Mouse (Mus musculus) ES-E14 (cell line): Measurements from ENCODE around the gene Rbm28. TPM values are rescaled to one million over a fixed set of nuclear protein-coding genes. Genes with fewer than 3 reads are reported as not detected.
A peak's percentile ranks its signal among the peaks of the same experiment; 100 is the strongest.

Source experiments
- DNase-seq: peaks from one replicate; pipeline ENCODE4 v3.0.0-alpha.2; 2013; ENCODE audit warnings: low read depth, low spot score
- H3K27ac ChIP-seq: 2 replicates; pipeline ENCODE4 v1.5.1; 2012; ENCODE audit warnings: low read depth, mild to moderate bottlenecking, low read length, moderate library complexity, mixed read lengths; ENCODE audit not compliant: poor library complexity, insufficient read depth, severe bottlenecking
- H3K36me3 ChIP-seq: 2 replicates; pipeline ENCODE4 v1.6.1; 2012; ENCODE audit warnings: mild to moderate bottlenecking, low read length, moderate library complexity, mixed read lengths; ENCODE audit not compliant: control insufficient read depth, poor library complexity, insufficient read depth, severe bottlenecking
- H3K4me1 ChIP-seq, 2 experiments: fragments of 150-350 bp in 1 of 2; sonication (generic) in 1 of 2; 2 replicates each; pipeline ENCODE4 v1.6.1; 2012; ENCODE audit warnings: low read length in 2 of 2, mild to moderate bottlenecking in 1 of 2, mixed read lengths in 1 of 2; ENCODE audit not compliant: control insufficient read depth in 2 of 2, insufficient read depth in 2 of 2, poor library complexity in 1 of 2
- H3K4me3 ChIP-seq, 2 experiments: fragments of 150-350 bp in 1 of 2; sonication (generic) in 1 of 2; 2 replicates each; pipeline ENCODE4 v1.5.1; 2012; ENCODE audit warnings: low read length in 2 of 2, low read depth in 1 of 2, mild to moderate bottlenecking in 1 of 2, mixed read lengths in 1 of 2; ENCODE audit not compliant: insufficient read depth in 1 of 2, poor library complexity in 1 of 2, severe bottlenecking in 1 of 2
- H3K9ac ChIP-seq: 2 replicates; pipeline ENCODE4 v1.6.1; 2012; ENCODE audit warnings: low read depth, mild to moderate bottlenecking, low read length, mixed read lengths; ENCODE audit not compliant: poor library complexity, insufficient read depth, severe bottlenecking
- H3K9me3 ChIP-seq: fragments of 150-350 bp; sonication (generic); 2 replicates; pipeline ENCODE4 v1.6.1; 2012; ENCODE audit warnings: low read depth, mild to moderate bottlenecking, low read length; ENCODE audit not compliant: control insufficient read depth, insufficient read depth
- CHD2 ChIP-seq: IDR thresholded peaks from 2 replicates; pipeline ENCODE4 v1.6.1; 2014; ENCODE audit warnings: mild to moderate bottlenecking, low read depth, low read length, inconsistent platforms
- HCFC1 ChIP-seq: IDR thresholded peaks from 2 replicates; pipeline ENCODE4 v1.6.1; 2012; ENCODE audit warnings: low read length, inconsistent platforms, borderline replicate concordance; ENCODE audit not compliant: insufficient read depth
- MAFK ChIP-seq: IDR thresholded peaks from 2 replicates; pipeline ENCODE4 v1.6.1; 2014; ENCODE audit warnings: mild to moderate bottlenecking, low read depth, low read length, inconsistent platforms; ENCODE audit not compliant: insufficient read depth
- ZC3H11A ChIP-seq: IDR thresholded peaks from 2 replicates; pipeline ENCODE4 v1.6.1; 2012; ENCODE audit warnings: low read depth, mild to moderate bottlenecking, inconsistent platforms, low read length, borderline replicate concordance
- ZNF384 ChIP-seq: IDR thresholded peaks from 2 replicates; pipeline ENCODE4 v1.6.1; 2012; ENCODE audit warnings: low read depth, low read length, inconsistent platforms
- in situ Hi-C, 2 experiments: fragments of 600-800 bp; cut with MboI; formaldehyde crosslinking; loops; one replicate each; pipeline ENCODE4 v1.15.1; 2025; ENCODE audit warnings: low sequenced_read_pairs in 2 of 2, inconsistent platforms in 1 of 2; ENCODE audit not compliant: unreplicated experiment in 2 of 2
- total RNA-seq: library from RNA; depleted of rRNA; stranded (reverse); fragments of 300-350 nt; gene quantifications from 2 replicates; pipeline ENCODE4 v1.2.3, GENCODE M21; 2012

Rbm28 gene
- total RNA-seq, 1 experiment, result 58.1 TPM

DNA sequence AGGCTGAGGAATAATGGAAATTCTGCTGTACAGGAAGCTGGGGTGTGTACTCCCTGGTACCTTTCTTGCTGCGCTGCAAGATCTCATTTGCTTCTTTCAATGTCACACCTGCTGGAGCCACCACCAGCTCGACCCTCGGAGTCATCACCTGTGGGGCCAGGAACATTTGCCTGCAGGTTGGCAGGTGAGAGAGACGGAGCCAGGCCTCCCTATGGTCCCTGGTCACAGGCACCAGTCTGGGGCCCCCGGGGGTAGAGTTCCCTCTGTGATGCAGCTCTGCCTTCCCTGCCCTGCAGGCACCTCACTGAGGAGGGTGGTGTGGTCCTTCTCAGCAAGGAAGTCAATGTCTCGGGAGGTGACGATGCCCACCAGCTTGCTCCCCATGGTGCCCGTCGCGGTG, 41.2 kb upstream of the Rbm28 start:
- Histone ChIP-seq H3K9me3 (no peaks in the 10 kb centered on the region), H3K9ac (no peak overlapping the region), H3K4me3 (no peak overlapping the region), H3K4me1 (peaks cover 4 to 6% of the 10 kb centered on the region in 2 experiments; a peak in 1 of 4 replicates), H3K27ac (no peak overlapping the region), H3K36me3 (peaks cover 40% of the 10 kb centered on the region)
- TF ChIP-seq ZNF384, result no peak
- no peak for TF ChIP-seq CHD2
- no peak for TF ChIP-seq ZC3H11A
- TF ChIP-seq HCFC1, result no peak
- TF ChIP-seq MAFK, result no peak
- in situ Hi-C loops, result no loop called here
- DNase-seq, result no peak

- H3K36me3 ChIP-seq, result peaks cover 43% of the 10 kb centered on the region
- H3K9ac ChIP-seq, result peak overlapping the region; percentile 55; the same call in 1 of the 2 replicates
- in situ Hi-C loops, result no loop called here
- peaks cover 3 to 4% of the 10 kb centered on the region in 2 experiments; a peak in 1 of 4 replicates for H3K4me1 ChIP-seq
- TF ChIP-seq CHD2, result no peak
- peak; percentile 54; the same call in 1 of the 2 replicates for TF ChIP-seq ZC3H11A
- TF ChIP-seq HCFC1, result 0 out of 2 replicates have a peak, but pooled peaks have one; percentile 20
- H3K4me3 ChIP-seq, result peak overlapping the region; percentile 39 to 42; a peak in 3 of 4 replicates
- no peaks in the 10 kb centered on the region for H3K9me3 ChIP-seq
- DNase-seq, result peak; percentile 80
- no peak overlapping the region for H3K27ac ChIP-seq
These were observed 40.3 kb upstream of the Rbm28 start for GRCm38 (mm10) chr6:29204932-29205614.

- in situ Hi-C loops, result no loop called here
- H3K36me3 ChIP-seq, result peaks cover 43% of the 10 kb centered on the region
- H3K9ac ChIP-seq, result no peak overlapping the region
- H3K9me3 ChIP-seq, result no peaks in the 10 kb centered on the region
- TF ChIP-seq ZC3H11A (no peak), CHD2 (no peak), ZNF384 (no peak), HCFC1 (no peak), MAFK (no peak)
- H3K4me3 ChIP-seq, result no peak overlapping the region
- H3K27ac ChIP-seq, result no peak overlapping the region
- DNase-seq, result no peak
- H3K4me1 ChIP-seq, result peaks cover 3 to 4% of the 10 kb centered on the region in 2 experiments; a peak in 1 of 4 replicates
These were observed 39.2 kb upstream of the Rbm28 start for GRCm38 (mm10) chr6:29203861-29204585.

DNA sequence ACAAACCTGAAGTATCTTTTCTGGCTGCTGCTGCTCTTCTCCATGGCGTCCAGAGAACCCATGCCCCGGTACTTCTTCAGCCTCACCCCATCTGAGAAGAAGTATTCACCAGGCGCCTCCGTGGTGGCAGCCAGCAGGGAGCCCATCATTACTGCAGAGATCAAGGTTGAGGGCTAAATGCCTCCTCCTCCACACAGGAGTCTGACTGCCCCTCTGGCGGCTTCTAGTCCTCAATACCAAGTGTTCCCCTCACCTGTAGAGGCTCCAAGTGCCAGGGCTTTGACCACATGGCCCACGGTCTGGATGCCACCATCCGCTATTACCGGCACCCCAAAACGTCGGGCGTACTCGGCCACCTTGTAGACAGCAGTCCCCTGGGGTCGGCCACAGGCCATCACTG, 38.3 kb upstream of the Rbm28 start:
- no peaks in the 10 kb centered on the region for H3K9me3 ChIP-seq
- peaks cover 43% of the 10 kb centered on the region for H3K36me3 ChIP-seq
- H3K4me1 ChIP-seq, result peaks cover 4 to 6% of the 10 kb centered on the region in 2 experiments; a peak in 1 of 4 replicates
- in situ Hi-C loops, result no loop called here
- H3K27ac ChIP-seq, result no peak overlapping the region
- H3K9ac ChIP-seq, result no peak overlapping the region
- H3K4me3 ChIP-seq, result no peak overlapping the region
- DNase-seq, result no peak
- TF ChIP-seq ZC3H11A (no peak), HCFC1 (no peak), MAFK (no peak), CHD2 (no peak), ZNF384 (no peak)
